Mouse (Mus musculus): ENCODE data around the gene Tmem144.

Gene Tmem144

DNA sequence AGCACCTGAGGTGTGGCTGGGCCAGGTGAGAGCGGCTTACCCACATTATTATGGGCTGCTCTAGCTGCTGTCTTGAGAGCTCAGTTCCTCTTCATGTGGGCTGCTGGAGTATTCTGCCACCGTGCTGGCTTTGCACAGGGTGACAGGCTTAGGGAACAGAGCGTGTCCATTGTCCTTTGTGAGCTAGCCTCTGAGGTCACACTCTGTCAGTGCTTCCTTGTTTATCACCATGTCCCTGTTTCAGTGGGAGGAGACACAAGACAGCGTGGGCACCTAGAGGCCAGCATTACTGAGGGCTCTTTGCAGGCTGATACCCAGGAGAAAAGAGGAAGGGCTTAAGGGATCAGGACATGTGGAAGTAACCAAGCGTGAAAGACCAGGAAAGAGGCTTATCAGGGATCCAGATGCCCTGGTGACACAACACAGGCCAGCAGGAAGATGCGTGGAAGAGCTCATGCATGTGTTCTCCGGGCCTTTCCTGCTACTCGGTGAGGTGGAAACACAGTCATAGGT, at the start of gene Tmem144:
TSS of gene Tmem144 (minus strand) at position 120 of the 513 bp plus-strand sequence.
- peak; percentile 71 for DNase-seq (ENCODE audit: low read depth, low spot score)

DNA sequence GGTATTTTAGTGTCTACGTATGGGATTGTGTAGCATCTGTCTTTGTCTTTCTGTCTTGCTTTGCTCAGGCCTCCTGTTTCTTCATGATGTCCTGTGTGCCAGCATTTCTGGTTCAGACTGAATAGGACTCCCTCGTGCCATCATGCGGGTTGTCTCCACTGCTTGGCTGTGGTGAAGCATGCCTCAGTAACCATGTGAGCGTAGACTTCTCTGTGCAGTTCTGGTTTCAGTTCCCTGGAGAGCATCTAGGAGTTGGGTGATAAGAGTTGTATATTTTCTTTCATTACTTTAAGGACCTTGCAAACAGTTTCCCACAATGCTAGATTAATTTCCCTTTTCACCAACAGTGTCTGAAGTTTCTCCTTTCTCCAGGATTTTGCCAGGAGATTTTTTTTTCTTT, 49.2 kb upstream of the Tmem144 start:
- DNase-seq (ENCODE audit: low read depth, low spot score) = no peak

GRCm38 (mm10) chr3:79901321-79901720, 48.7 kb upstream of the Tmem144 start:
- DNase-seq (ENCODE audit: low read depth, low spot score) = no peak

- no peak for DNase-seq (ENCODE audit: low read depth, low spot score)
Observed at GRCm38 (mm10) chr3:79900502-79900901, 47.9 kb upstream of the Tmem144 start.

- DNase-seq (ENCODE audit: low read depth, low spot score) = no peak
Observed at GRCm38 (mm10) chr3:79899906-79900305, 47.3 kb upstream of the Tmem144 start.

DNA sequence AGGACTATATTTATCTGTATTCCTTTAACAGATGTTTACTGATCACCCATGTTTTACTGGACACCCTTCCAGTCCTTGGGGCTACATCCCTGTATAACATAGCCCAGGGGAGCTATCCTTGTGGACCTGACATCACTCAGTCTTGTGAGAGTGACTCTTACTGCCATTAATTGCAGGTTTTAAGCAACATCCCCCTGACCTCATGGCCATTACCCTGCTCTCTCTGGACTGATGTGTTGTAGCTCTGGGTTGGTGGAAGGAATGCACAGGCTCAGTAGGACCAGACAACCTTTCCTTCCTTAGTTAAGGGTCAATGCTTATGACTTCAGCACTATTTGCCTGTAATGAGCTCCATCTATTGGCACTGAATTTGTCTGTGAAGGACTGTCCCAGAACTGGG, 45.9 kb upstream of the Tmem144 start:
- DNase-seq (ENCODE audit: low read depth, low spot score) = no peak

GRCm38 (mm10) chr3:79897534-79898370, 45.2 kb upstream of the Tmem144 start:
- peak; percentile 57 for DNase-seq (ENCODE audit: low read depth, low spot score)

GRCm38 (mm10) chr3:79887966-79888365, 35.4 kb upstream of the Tmem144 start:
- DNase-seq (ENCODE audit: low read depth, low spot score) = no peak

DNA sequence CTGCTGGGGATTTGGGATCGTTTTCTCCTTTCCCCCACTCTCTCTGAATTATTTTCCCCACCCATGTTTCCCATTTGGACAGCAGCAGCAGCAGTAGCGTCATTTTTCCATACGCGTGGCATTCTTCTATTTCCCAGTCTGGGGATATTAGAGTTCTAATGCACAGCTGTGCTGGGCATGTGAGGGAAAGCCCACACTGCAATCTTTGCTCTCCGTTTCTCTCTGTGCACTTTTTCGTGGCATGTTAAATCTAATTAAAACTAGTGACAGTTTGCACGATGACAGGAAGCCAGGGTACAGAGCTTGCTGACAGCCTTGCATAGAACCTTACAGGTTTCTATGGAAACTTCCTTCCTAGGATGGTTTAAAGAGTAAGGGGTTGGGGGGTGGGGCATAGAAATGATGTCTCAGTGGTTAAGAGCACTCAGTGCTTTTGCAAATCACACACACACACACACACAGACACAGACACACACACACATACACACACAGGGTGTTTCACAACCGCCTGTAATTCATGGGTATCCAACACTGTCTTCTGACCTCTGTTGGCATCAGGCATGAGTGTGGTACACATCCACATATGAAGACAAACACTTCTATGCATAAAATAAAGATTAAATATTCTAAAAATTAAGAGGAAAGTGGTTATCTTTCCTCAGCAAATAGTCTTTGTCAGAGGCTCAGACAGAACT, 34.7 kb upstream of the Tmem144 start:
- no peak for DNase-seq (ENCODE audit: low read depth, low spot score)

DNA sequence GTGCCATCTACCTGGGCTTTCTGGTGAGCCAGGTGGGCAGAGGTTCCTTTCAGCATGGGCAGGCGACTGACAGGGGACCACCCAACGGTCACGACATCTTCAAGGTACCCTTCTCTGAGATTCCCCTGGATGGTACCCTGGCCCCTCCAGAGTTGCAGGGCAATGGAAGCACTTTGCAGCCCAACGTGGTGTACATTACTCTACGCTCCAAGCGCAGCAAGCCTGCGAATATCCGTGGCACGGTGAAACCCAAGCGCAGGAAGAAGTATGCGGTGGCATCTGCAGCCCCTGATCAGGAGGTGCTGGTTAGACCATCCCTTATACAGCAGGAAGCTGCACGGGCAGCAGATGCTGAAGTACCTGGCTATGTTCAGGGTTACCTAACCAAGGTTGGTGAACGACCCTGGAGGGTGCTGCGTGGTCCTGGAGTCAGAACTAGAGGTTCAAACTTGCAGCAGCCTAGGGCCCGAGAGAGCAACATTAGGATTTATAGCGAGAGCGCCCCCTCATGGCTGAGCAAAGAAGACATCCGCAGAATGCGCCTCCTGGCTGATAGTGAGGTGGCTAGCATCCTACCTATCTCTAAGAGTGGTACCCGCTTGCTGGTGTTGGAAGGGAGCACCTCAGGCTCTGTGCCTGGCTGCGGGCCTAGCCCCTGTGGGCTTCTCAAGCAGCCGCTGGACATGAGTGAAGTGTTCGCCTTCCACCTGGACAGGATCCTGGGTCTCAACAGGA, 34.0 kb upstream of the Tmem144 start:
- no peak for DNase-seq (ENCODE audit: low read depth, low spot score)

DNA sequence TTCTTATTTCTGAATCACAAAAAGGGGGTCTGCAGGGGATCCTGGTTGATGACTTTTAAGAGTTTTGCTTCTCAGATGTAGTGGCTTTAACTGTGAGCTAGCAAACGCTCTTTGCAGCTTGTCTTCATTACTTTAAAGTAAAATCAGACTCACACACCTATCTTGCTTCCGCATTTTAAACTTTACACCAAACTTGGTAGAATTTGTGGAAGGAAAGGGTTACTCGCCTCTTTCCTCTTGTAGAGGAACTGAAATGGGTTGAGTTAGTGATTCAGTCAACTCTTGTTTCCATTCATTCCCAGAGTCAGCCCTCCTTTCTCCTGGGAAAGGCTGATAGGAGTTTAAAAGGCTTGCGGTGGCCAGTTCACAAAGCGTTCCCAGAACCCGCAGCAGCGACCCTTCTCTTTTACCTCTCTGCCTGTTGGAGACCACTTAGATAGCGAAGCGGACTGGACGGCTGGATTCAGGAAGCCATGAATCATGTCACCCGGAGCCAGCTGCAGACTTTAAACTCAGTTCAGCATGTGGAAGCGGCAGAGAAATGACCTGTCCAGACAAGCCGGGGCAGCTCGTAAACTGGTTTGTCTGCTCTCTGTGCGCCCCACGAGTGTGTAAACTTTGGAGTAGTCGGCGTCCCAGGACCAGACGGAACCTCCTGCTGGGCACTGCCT, 33.2 kb upstream of the Tmem144 start:
- DNase-seq (ENCODE audit: low read depth, low spot score) = no peak

- DNase-seq (ENCODE audit: low read depth, low spot score) = no peak
Observed at GRCm38 (mm10) chr3:79884761-79885189, 32.2 kb upstream of the Tmem144 start.

DNA sequence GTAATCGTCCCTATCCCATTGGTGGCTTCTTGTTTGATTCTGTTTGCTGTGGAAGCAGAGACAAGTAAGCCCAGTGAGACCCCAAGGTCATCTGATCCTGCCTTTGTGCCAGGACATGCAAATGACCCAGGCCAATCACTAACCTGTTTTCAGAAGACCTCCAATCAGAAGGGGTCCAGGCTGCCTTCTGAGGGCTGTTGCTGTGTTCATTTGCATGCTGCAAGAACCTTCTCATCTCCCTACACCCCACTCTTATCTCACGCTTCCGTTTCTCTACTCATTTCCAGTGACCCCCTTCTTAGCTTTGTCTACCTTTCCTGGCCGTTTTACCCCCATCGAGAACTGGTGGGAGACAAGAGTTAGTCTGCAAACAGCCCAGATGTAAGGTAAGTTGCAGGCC, 31.7 kb upstream of the Tmem144 start, which contains the start of gene Fam198b:
TSS of gene Fam198b (plus strand) at position 229 of the 400 bp plus-strand sequence.
- DNase-seq (ENCODE audit: low read depth, low spot score) = no peak

- no peak for DNase-seq (ENCODE audit: low read depth, low spot score)
Observed at GRCm38 (mm10) chr3:79883092-79883491, 30.5 kb upstream of the Tmem144 start.

DNA sequence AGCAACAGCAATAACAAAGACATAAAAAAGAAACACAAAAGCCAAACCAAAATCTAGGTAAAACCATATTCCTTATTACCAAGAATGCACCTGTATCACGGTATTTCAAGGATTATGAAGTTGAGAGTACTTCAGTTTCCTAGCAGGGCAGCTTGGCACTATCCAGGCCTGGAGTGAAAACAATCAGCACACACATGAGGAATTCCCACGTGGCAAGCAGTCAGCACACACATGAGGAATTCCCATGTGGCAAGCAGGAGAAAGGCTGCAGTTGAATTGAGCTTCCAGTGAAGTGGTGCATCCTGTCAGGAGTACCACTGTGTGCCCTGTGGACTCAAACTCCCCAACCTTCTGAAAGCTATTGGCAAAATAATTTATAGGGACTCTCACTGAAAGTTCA, 29.1 kb upstream of the Tmem144 start:
- DNase-seq (ENCODE audit: low read depth, low spot score) = no peak

- no peak for DNase-seq (ENCODE audit: low read depth, low spot score)
Observed at GRCm38 (mm10) chr3:79879246-79879645, 26.7 kb upstream of the Tmem144 start.

- DNase-seq (ENCODE audit: low read depth, low spot score) = no peak
Observed at GRCm38 (mm10) chr3:79878350-79878749, 25.8 kb upstream of the Tmem144 start.

DNA sequence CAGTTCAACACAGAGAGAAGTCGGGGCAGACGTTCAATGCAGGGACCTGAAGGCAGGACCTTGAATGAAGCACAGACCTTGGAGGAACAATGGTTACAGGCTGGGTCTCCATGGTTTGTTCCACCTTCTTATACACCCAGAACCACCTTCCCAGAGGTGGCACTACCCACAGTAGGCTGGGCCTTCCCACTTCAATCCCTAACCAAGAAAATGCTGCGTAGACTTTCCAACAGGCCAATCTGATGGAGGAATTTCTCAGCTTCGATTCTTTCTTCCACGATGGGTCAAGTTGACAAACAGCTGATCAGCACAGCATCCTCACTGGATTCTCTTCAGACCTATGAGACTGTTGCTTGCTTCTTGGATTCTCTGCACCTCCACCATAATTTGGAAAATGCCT, 22.9 kb upstream of the Tmem144 start:
- DNase-seq (ENCODE audit: low read depth, low spot score) = no peak

DNA sequence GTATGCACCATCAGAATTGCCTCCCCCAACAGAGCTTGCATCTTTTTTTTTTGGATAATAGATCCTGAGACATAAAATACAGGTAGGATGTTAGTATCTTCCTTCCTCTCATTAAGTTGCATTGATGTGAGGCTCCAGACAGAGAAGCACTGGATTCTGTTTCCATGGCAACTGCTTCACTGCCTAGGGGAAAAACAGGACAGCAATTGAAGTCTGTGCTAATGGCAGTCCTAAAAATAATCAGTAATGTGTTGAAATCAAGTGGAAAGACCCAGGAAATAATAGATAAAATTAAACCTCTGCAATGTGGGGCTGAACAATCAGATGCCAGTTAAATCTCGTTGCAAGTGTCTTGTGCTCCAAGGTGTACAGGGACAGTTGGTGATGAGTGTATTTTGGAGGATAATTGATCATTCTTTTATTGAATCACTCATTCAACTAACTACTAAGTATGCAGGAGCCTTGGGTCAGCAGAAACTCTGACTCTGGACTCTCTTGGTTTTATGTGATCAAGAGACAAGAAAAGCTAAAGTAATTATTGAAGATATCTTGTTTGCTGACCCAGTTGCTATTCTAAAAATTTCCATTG, 14.6 kb upstream of the Tmem144 start:
- DNase-seq (ENCODE audit: low read depth, low spot score) = peak; percentile 92

DNA sequence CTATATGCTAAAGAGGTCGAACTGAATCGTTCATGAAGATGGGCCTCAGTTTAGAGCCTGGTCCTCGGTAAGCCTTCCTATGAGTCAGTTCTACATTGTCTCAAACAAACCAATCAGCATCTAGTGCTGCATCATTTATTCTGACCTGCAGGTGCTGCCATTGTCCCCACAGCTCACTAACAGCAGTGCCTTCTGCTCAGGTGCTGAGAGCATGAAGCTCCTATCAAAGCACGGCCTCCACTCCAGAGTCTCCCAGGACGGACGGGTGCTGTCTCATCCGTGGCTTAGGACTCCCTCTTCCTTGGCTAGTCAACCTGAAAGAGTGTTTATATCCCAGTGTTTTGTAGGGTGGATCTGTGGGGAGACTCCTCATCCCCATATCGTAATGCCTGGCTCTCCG, 14.0 kb upstream of the Tmem144 start:
- DNase-seq (ENCODE audit: low read depth, low spot score) = no peak

- DNase-seq (ENCODE audit: low read depth, low spot score) = no peak
Observed at GRCm38 (mm10) chr3:79866089-79866488, 13.5 kb upstream of the Tmem144 start.
